Mouse (Mus musculus): ENCODE results near the gene Amh. TPM values are rescaled to one million over a fixed set of nuclear protein-coding genes. Genes with fewer than 3 reads are reported as not detected.

Amh gene
- polyA plus RNA-seq, 1 experiment, result 0.62 TPM

DNA sequence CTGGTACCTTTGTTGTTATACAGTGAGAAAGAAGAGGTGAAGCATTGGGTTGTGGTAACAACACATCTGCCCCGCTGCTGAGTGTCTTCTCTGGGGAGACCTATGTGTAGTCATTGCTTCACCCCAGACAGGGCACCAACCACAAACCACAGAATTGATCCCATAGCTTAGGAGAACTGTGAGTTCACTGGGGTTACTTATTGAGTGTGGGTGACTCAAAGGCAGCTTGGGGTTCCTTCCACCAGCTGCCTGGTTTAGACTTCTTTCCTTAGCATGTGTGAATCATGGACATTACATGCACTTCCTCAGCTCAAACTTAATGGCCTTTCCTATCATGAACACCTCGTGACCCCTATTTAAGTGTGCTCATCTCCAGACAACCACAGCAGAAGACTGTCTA is 41.5 kb upstream of the Amh start:
- TF ChIP-seq CTCF (IDR thresholded peaks at IDR 0.05; ENCODE audit: insufficient read depth, low read length) (no peak), POLR2A (IDR thresholded peaks at IDR 0.05; ENCODE audit: borderline replicate concordance, extremely low read depth, low read depth, low read length) (no peak)
- Histone ChIP-seq H3K4me3 (replicated peaks; ENCODE audit: extremely low read depth, low read depth, low read length) (no peak overlapping the region), H3K4me1 (ENCODE audit: control insufficient read depth, insufficient read depth, low read length) (peaks cover 7% of the 10 kb centered on the region)
- WGBS, result 78% methylated on average over 2 of the region's 2 CpGs
- DNase-seq, result no peak

DNA sequence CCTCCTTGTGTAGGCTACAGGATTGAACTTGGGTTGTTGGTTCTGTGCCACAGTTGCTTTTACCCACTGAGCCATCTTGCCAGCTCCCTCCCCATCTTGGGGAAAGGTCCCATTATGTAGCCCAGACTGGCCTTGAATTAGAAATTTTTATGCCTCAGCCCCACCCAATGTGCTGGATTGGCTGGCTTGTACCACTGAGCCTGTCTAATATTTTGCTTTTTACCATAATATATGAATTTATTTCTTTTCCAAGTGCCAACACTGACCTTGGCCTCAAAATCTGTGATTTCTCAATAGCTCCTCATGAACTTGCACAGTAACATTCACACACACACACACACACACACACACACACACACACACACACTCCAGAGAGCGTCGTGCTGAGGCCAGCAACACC is 39.3 kb upstream of the Amh start:
- DNase-seq, result no peak
- Histone ChIP-seq H3K4me3 (replicated peaks; ENCODE audit: extremely low read depth, low read depth, low read length) (no peak overlapping the region), H3K4me1 (ENCODE audit: control insufficient read depth, insufficient read depth, low read length) (peaks cover 7% of the 10 kb centered on the region)
- 48% methylated on average over 2 of the region's 2 CpGs for WGBS
- TF ChIP-seq POLR2A (IDR thresholded peaks at IDR 0.05; ENCODE audit: borderline replicate concordance, extremely low read depth, low read depth, low read length) (no peak), CTCF (IDR thresholded peaks at IDR 0.05; ENCODE audit: insufficient read depth, low read length) (no peak)

DNA sequence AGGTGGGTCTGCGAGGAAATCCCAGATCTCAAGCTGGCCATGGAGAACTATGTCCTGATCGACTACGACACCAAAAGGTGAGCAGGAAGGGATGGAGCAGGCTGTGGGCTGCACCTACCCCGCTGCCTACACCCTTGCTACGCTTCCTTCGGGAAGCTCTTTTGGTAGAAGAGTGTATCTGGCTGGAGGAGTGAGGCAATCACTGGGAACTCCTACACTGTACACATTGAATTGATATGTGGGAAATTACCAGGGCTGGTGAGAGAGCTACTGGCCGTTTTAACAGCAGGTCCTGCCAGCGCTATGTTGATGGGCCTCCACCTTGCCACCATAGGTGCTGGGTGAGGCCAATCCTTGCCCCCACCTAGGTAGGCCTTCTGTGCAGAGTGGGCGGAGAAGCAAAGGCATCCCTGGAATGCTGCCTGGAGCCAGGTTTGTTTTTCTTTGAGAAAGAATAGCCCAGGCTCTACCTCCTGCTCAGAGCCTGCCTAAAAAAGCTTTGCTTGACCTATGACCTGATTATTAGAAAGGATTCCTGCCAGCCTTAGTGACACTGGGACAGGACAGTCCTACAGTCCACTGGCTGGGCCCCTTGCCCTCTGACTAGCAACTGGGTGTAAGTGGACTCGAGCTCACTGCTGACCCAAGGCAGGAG is 38.8 kb upstream of the Amh start:
- no peak overlapping the region for H3K4me3 ChIP-seq (replicated peaks; ENCODE audit: extremely low read depth, low read depth, low read length)
- peak; percentile 35 for DNase-seq
- peaks cover 4% of the 10 kb centered on the region; the same call in 1 of the 2 replicates for H3K4me1 ChIP-seq (ENCODE audit: control insufficient read depth, insufficient read depth, low read length)
- WGBS, result 69% methylated on average over 10 of the region's 10 CpGs
- TF ChIP-seq POLR2A (IDR thresholded peaks at IDR 0.05; ENCODE audit: borderline replicate concordance, extremely low read depth, low read depth, low read length) (no peak), CTCF (IDR thresholded peaks at IDR 0.05; ENCODE audit: insufficient read depth, low read length) (no peak)

DNA sequence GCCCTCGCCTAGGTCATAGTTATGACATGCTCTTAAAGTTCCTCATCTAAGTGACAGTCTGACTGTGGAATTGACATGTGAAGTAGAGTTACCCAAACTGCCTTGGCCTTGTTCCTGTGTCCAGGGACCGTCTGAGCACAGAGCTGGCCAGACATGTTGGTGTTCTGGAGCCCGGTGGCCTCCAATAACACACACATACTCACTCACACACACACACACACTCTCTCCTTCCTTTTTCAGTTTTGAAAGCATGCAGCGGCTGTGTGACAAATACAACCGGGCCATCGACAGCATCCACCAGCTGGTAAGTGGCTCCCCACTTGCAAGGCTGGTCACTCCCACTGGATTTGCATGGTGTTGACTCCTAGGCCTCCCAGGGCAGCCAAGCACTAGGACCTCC is 36.7 kb upstream of the Amh start:
- no peak for TF ChIP-seq CTCF (IDR thresholded peaks at IDR 0.05; ENCODE audit: insufficient read depth, low read length)
- no peak for TF ChIP-seq POLR2A (IDR thresholded peaks at IDR 0.05; ENCODE audit: borderline replicate concordance, extremely low read depth, low read depth, low read length)

DNA sequence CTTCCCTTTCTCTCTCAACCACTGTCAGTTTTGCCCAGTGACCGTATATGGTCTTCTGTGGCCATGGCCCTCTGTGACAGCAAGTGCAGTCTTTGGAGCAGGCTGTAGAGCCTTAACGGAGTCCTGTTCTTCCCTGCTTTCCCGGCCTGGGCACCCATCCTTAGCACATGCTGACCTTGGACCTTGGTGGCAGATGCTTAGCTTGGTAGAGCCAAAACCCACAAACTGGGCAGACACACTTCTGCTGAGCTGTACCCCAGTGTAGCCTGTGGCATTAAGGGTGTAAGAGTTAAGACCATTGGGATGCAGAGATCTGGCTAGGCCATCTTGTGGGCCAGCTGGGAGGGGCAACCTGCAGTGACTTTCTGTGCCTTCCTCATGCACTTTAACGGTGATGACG is 31.2 kb upstream of the Amh start:
- DNase-seq, result no peak
- 74% methylated on average over 5 of the region's 5 CpGs for WGBS
- H3K4me3 ChIP-seq (replicated peaks; ENCODE audit: extremely low read depth, low read depth, low read length), result no peak overlapping the region
- H3K4me1 ChIP-seq (ENCODE audit: control insufficient read depth, insufficient read depth, low read length), result no peaks in the 10 kb centered on the region
- TF ChIP-seq POLR2A (IDR thresholded peaks at IDR 0.05; ENCODE audit: borderline replicate concordance, extremely low read depth, low read depth, low read length), result no peak
- TF ChIP-seq CTCF (IDR thresholded peaks at IDR 0.05; ENCODE audit: insufficient read depth, low read length), result no peak

More for the DNA sequence above, 36.7 kb upstream of the Amh start:
- peaks cover 4% of the 10 kb centered on the region; the same call in 1 of the 2 replicates for H3K4me1 ChIP-seq (ENCODE audit: control insufficient read depth, insufficient read depth, low read length)
- 69% methylated on average over 6 of the region's 6 CpGs for WGBS
- no peak for DNase-seq
- no peak overlapping the region for H3K4me3 ChIP-seq (replicated peaks; ENCODE audit: extremely low read depth, low read depth, low read length)

DNA sequence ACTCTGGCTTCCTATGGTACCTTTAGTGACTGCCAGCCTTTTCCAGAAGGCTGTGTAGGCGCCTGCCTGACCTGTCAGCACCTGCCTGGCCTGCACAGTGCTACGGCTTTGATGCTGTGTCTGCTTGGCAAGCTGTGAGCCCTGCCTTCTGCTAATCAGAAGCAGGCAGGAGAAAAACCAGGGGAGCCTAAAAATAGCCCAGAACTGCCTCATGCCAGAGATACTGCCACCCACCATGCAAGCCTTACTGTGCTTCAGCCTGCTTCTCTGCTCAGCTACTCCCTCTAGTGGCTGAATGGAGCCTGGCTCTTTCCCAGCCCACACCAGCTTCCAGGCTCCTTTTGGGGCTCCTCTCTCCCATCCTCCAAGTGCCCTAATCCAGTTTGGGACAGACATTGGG is 30.5 kb upstream of the Amh start:
- Histone ChIP-seq H3K4me1 (ENCODE audit: control insufficient read depth, insufficient read depth, low read length) (no peaks in the 10 kb centered on the region), H3K4me3 (replicated peaks; ENCODE audit: extremely low read depth, low read depth, low read length) (no peak overlapping the region)
- DNase-seq, result peak; percentile 68
- WGBS, result 36% methylated on average over 2 of the region's 2 CpGs
- TF ChIP-seq POLR2A (IDR thresholded peaks at IDR 0.05; ENCODE audit: borderline replicate concordance, extremely low read depth, low read depth, low read length), result no peak
- TF ChIP-seq CTCF (IDR thresholded peaks at IDR 0.05; ENCODE audit: insufficient read depth, low read length), result peak; percentile 96

DNA sequence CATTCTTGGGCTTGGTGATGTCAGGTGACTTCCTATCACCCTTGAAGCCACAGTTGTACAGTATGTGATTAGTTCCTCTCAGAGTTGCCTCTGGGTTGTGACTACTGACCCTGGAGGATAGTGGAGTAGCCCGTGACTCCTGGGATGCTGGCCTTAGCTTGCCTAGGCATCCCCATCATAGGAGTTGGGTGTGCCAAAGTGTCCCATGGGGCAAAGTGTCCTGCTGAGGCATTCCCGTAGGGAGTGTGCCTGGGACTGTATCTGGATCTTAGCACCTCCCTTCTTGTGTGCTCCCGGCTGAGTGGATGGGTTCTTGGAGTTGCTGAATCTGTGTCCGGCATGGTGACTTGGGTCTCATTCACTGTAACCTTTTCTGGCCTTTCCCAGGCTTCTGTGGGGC is 30.1 kb upstream of the Amh start:
- no peak for TF ChIP-seq POLR2A (IDR thresholded peaks at IDR 0.05; ENCODE audit: borderline replicate concordance, extremely low read depth, low read depth, low read length)
- TF ChIP-seq CTCF (IDR thresholded peaks at IDR 0.05; ENCODE audit: insufficient read depth, low read length), result no peak
- no peak for DNase-seq
- H3K4me3 ChIP-seq (replicated peaks; ENCODE audit: extremely low read depth, low read depth, low read length), result no peak overlapping the region
- 84% methylated on average over 4 of the region's 4 CpGs for WGBS
- H3K4me1 ChIP-seq (ENCODE audit: control insufficient read depth, insufficient read depth, low read length), result no peaks in the 10 kb centered on the region

DNA sequence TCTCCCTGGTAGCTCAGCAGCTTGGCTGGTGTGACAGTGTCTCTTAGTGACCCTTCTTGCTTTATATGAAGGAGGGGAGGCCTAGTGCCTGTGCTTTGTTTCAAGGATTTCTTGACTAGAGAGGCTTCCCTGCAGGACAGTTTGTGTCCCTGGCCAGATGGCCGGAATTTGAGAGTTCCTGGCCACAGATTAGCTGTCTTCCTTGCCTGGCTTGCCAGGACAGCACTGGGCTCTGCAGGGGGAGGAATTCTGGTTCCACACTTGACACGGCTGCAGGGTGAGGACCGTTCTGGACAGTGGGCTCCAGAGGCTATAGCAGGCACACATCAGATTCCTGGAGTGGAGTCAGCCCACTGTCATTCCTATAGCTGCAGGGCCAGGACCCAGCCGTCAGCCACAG is 29.3 kb upstream of the Amh start:
- Histone ChIP-seq H3K4me3 (replicated peaks; ENCODE audit: extremely low read depth, low read depth, low read length) (no peak overlapping the region), H3K4me1 (ENCODE audit: control insufficient read depth, insufficient read depth, low read length) (no peaks in the 10 kb centered on the region)
- TF ChIP-seq CTCF (IDR thresholded peaks at IDR 0.05; ENCODE audit: insufficient read depth, low read length) (no peak), POLR2A (IDR thresholded peaks at IDR 0.05; ENCODE audit: borderline replicate concordance, extremely low read depth, low read depth, low read length) (no peak)
- no peak for DNase-seq
- 89% methylated on average over 4 of the region's 4 CpGs for WGBS

DNA sequence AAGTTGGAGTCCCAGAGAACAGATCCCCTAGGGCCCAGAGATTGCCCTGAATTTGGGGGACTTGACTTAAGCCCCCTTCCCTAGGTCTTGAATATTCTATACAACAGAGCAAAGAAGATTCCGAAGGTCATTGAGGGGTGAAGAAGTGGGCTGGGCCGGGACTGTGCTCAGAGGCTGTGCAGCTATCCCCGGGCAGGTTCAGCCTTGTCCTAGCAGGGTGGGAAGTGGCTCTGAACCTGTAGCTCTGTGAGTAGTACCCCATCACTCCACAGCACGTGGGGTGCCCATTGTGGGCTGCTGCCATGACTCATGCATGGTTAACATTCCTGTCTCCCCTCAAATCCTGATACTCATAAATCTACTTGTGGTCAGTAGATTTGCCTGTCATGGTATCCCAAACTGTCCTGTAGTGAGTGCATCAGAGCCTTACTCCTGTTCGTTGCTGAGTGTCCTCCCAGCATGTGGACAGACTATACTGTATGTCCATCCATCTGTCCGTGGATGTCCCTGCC is 28.6 kb upstream of the Amh start:
- no peak overlapping the region for H3K4me3 ChIP-seq (replicated peaks; ENCODE audit: extremely low read depth, low read depth, low read length)
- no peaks in the 10 kb centered on the region for H3K4me1 ChIP-seq (ENCODE audit: control insufficient read depth, insufficient read depth, low read length)
- TF ChIP-seq CTCF (IDR thresholded peaks at IDR 0.05; ENCODE audit: insufficient read depth, low read length), result no peak
- no peak for TF ChIP-seq POLR2A (IDR thresholded peaks at IDR 0.05; ENCODE audit: borderline replicate concordance, extremely low read depth, low read depth, low read length)
- no peak for DNase-seq
- 85% methylated on average over 6 of the region's 6 CpGs for WGBS

DNA sequence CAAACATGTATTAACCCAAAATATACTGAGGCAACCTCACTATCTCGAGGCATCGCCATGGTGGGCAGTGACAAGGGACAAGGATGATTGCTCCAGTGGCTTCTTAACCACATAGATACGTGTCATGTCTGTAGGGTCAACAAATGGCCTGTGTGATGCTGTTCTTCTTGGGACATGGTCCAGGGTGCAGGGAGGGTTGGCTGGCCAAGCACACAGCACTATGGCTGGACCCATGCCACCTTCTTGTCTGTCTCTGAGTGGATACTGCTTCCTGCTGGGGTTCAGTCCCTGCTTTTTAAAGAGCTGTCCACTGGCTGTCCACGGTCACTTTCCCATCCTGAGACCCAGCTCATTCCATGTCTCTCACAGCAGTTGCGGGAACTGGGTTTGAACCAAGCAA is 27.9 kb upstream of the Amh start:
- H3K4me1 ChIP-seq (ENCODE audit: control insufficient read depth, insufficient read depth, low read length), result no peaks in the 10 kb centered on the region
- whole genome bisulfite sequencing, result 83% methylated on average over 5 of the region's 5 CpGs
- H3K4me3 ChIP-seq (replicated peaks; ENCODE audit: extremely low read depth, low read depth, low read length), result no peak overlapping the region
- DNase-seq, result no peak
- TF ChIP-seq POLR2A (IDR thresholded peaks at IDR 0.05; ENCODE audit: borderline replicate concordance, extremely low read depth, low read depth, low read length), result no peak
- TF ChIP-seq CTCF (IDR thresholded peaks at IDR 0.05; ENCODE audit: insufficient read depth, low read length), result no peak
